9 mouse cellular contexts compared by ENCODE assay signal in genomic region chr9:118678020-118678750, GRCm38 (mm10).
DNase-seq lines count a peak whose midpoint lies in the region; ATAC-seq and TF ChIP-seq lines count a peak whose summit lies in the region.
"Had no signal": no experiment of that assay in that cellular context is flagged by ENCODE, and none has a peak within 500 bp of the region (broad histone marks: within the 10 kb centered on the region; RNA-seq: fewer than 3 reads in every experiment).

No protein-coding gene starts in this region.

- no peak overlapping the region for H3K4me2 ChIP-seq in embryonic facial prominence, embryonic 12.5 days (replicated peaks)
- no peak overlapping the region for H3K4me2 ChIP-seq in liver, postnatal 0 days (ENCODE audit: low read depth, low read length)

- no peak for TF ChIP-seq EP300 in liver, postnatal 0 days (IDR thresholded peaks at IDR 0.05; ENCODE audit: low read depth)

- WGBS in embryonic facial prominence, embryonic 12.5 days: 21% methylated on average over 15 of the region's 15 CpGs
- 40% methylated on average over 15 of the region's 15 CpGs for WGBS in liver, postnatal 0 days (ENCODE audit: insufficient replicate concordance)

- no peak for ATAC-seq in embryonic facial prominence, embryonic 12.5 days (ENCODE audit: insufficient number of reproducible peaks, insufficient read depth, low FRiP score, low TSS enrichment)
- peak; percentile 55 for ATAC-seq in liver, postnatal 0 days
- no peak for ATAC-seq in erythroid progenitor cell, adult 5-6 weeks (replicated peaks; ENCODE audit: low FRiP score, poor library complexity, severe bottlenecking)

- H3K4me1 ChIP-seq in embryonic facial prominence, embryonic 12.5 days: peaks cover 33% of the 10 kb centered on the region
- H3K4me1 ChIP-seq in liver, postnatal 0 days (ENCODE audit: insufficient read depth): peaks cover 8% of the 10 kb centered on the region; the same call in 1 of the 2 replicates

- DNase-seq in heart, adult 11 months: peak; percentile 94
- no peak for DNase-seq in heart, adult 8-10 months (ENCODE audit: low spot score)
- DNase-seq in 416B (ENCODE audit: low read depth): peak; percentile 76
- DNase-seq in liver, postnatal 0 days: peak; percentile 50
- no peak for DNase-seq in left cerebral cortex, adult 11 months (ENCODE audit: low spot score)
- DNase-seq in testis, postnatal 14 days (ENCODE audit: low spot score): no peak

- H3K9me3 ChIP-seq in embryonic facial prominence, embryonic 12.5 days: no peaks in the 10 kb centered on the region
- H3K9me3 ChIP-seq in liver, postnatal 0 days (ENCODE audit: low read length): no peaks in the 10 kb centered on the region
- H3K9me3 ChIP-seq: megakaryocyte, embryonic 14.5 days had no signal

- no peak overlapping the region for H3K4me3 ChIP-seq in embryonic facial prominence, embryonic 12.5 days
- no peak overlapping the region for H3K4me3 ChIP-seq in liver, postnatal 0 days (ENCODE audit: low read depth, low read length)
- H3K4me3 ChIP-seq: megakaryocyte, embryonic 14.5 days had no signal

- H3K27me3 ChIP-seq in embryonic facial prominence, embryonic 12.5 days: no peaks in the 10 kb centered on the region
- no peaks in the 10 kb centered on the region for H3K27me3 ChIP-seq in liver, postnatal 0 days (ENCODE audit: insufficient read depth, low read length)

- H3K27ac ChIP-seq in embryonic facial prominence, embryonic 12.5 days: peak overlapping the region; percentile 63; the same call in 1 of the 2 replicates
- H3K27ac ChIP-seq in liver, postnatal 0 days (ENCODE audit: low read depth): peak overlapping the region; percentile 37; the same call in 1 of the 2 replicates

- no peak for TF ChIP-seq CTCF in liver, postnatal 0 days (IDR thresholded peaks at IDR 0.05; ENCODE audit: low read depth)

- no peak overlapping the region for H3K9ac ChIP-seq in embryonic facial prominence, embryonic 12.5 days
- H3K9ac ChIP-seq in liver, postnatal 0 days (replicated peaks): no peak overlapping the region

- peaks cover 6% of the 10 kb centered on the region; the same call in 1 of the 2 replicates for H3K36me3 ChIP-seq in embryonic facial prominence, embryonic 12.5 days
- no peaks in the 10 kb centered on the region for H3K36me3 ChIP-seq in liver, postnatal 0 days (replicated peaks; ENCODE audit: insufficient read depth, low read length)

Comparison
In these comparisons a context has a peak if more than half of its experiments do, and no peak if none do; other contexts are left out.
1. DNase-seq: peak in heart, adult 11 months (single experiment), 416B (single experiment) and liver, postnatal 0 days (single experiment); none in heart, adult 8-10 months (single experiment), left cerebral cortex, adult 11 months (single experiment) and testis, postnatal 14 days (single experiment).